Mouse (Mus musculus) ES-E14 (cell line): Measurements from ENCODE around the gene Ifitm1. TPM values are rescaled to one million over a fixed set of nuclear protein-coding genes. Genes with fewer than 3 reads are reported as not detected.
"Not testable (repeated sequence)": the region's sequence is repeated elsewhere in the genome, so short reads cannot be mapped to it uniquely, and the experiment has no call there.

Source experiments
- DNase-seq: peaks from one replicate; pipeline ENCODE4 v3.0.0-alpha.2; 2013; ENCODE audit warnings: low read depth, low spot score
- H3K27ac ChIP-seq: 2 replicates; pipeline ENCODE4 v1.5.1; 2012; ENCODE audit warnings: low read depth, mild to moderate bottlenecking, low read length, moderate library complexity, mixed read lengths; ENCODE audit not compliant: poor library complexity, insufficient read depth, severe bottlenecking
- H3K36me3 ChIP-seq: 2 replicates; pipeline ENCODE4 v1.6.1; 2012; ENCODE audit warnings: mild to moderate bottlenecking, low read length, moderate library complexity, mixed read lengths; ENCODE audit not compliant: control insufficient read depth, poor library complexity, insufficient read depth, severe bottlenecking
- H3K4me1 ChIP-seq, 2 experiments: fragments of 150-350 bp in 1 of 2; sonication (generic) in 1 of 2; 2 replicates each; pipeline ENCODE4 v1.6.1; 2012; ENCODE audit warnings: low read length in 2 of 2, mild to moderate bottlenecking in 1 of 2, mixed read lengths in 1 of 2; ENCODE audit not compliant: control insufficient read depth in 2 of 2, insufficient read depth in 2 of 2, poor library complexity in 1 of 2
- H3K4me3 ChIP-seq, 2 experiments: fragments of 150-350 bp in 1 of 2; sonication (generic) in 1 of 2; 2 replicates each; pipeline ENCODE4 v1.5.1; 2012; ENCODE audit warnings: low read length in 2 of 2, low read depth in 1 of 2, mild to moderate bottlenecking in 1 of 2, mixed read lengths in 1 of 2; ENCODE audit not compliant: insufficient read depth in 1 of 2, poor library complexity in 1 of 2, severe bottlenecking in 1 of 2
- H3K9ac ChIP-seq: 2 replicates; pipeline ENCODE4 v1.6.1; 2012; ENCODE audit warnings: low read depth, mild to moderate bottlenecking, low read length, mixed read lengths; ENCODE audit not compliant: poor library complexity, insufficient read depth, severe bottlenecking
- H3K9me3 ChIP-seq: fragments of 150-350 bp; sonication (generic); 2 replicates; pipeline ENCODE4 v1.6.1; 2012; ENCODE audit warnings: low read depth, mild to moderate bottlenecking, low read length; ENCODE audit not compliant: control insufficient read depth, insufficient read depth
- CHD2 ChIP-seq: IDR thresholded peaks from 2 replicates; pipeline ENCODE4 v1.6.1; 2014; ENCODE audit warnings: mild to moderate bottlenecking, low read depth, low read length, inconsistent platforms
- HCFC1 ChIP-seq: IDR thresholded peaks from 2 replicates; pipeline ENCODE4 v1.6.1; 2012; ENCODE audit warnings: low read length, inconsistent platforms, borderline replicate concordance; ENCODE audit not compliant: insufficient read depth
- MAFK ChIP-seq: IDR thresholded peaks from 2 replicates; pipeline ENCODE4 v1.6.1; 2014; ENCODE audit warnings: mild to moderate bottlenecking, low read depth, low read length, inconsistent platforms; ENCODE audit not compliant: insufficient read depth
- ZC3H11A ChIP-seq: IDR thresholded peaks from 2 replicates; pipeline ENCODE4 v1.6.1; 2012; ENCODE audit warnings: low read depth, mild to moderate bottlenecking, inconsistent platforms, low read length, borderline replicate concordance
- ZNF384 ChIP-seq: IDR thresholded peaks from 2 replicates; pipeline ENCODE4 v1.6.1; 2012; ENCODE audit warnings: low read depth, low read length, inconsistent platforms
- in situ Hi-C, 2 experiments: fragments of 600-800 bp; cut with MboI; formaldehyde crosslinking; loops; one replicate each; pipeline ENCODE4 v1.15.1; 2025; ENCODE audit warnings: low sequenced_read_pairs in 2 of 2, inconsistent platforms in 1 of 2; ENCODE audit not compliant: unreplicated experiment in 2 of 2
- total RNA-seq: library from RNA; depleted of rRNA; stranded (reverse); fragments of 300-350 nt; gene quantifications from 2 replicates; pipeline ENCODE4 v1.2.3, GENCODE M21; 2012

Gene Ifitm1
- total RNA-seq, 1 experiment, result 274 TPM

- Histone ChIP-seq H3K9me3 (no peaks in the 10 kb centered on the region), H3K4me1 (peaks cover 13 to 43% of the 10 kb centered on the region in 2 experiments; a peak in 3 of 4 replicates), H3K9ac (peak overlapping the region; percentile 74), H3K27ac (peak overlapping the region; percentile 75), H3K36me3 (peaks cover 9% of the 10 kb centered on the region; the same call in 1 of the 2 replicates), H3K4me3 (peak overlapping the region; percentile 51 to 77)
- TF ChIP-seq MAFK (no peak), ZC3H11A (no peak), ZNF384 (no peak), CHD2 (no peak), HCFC1 (no peak)
- DNase-seq, result peak; percentile 63
- in situ Hi-C loops, result no loop called here
These were observed 1.0 kb downstream of the Ifitm1 start for GRCm38 (mm10) chr7:140967862-140968591.

DNA sequence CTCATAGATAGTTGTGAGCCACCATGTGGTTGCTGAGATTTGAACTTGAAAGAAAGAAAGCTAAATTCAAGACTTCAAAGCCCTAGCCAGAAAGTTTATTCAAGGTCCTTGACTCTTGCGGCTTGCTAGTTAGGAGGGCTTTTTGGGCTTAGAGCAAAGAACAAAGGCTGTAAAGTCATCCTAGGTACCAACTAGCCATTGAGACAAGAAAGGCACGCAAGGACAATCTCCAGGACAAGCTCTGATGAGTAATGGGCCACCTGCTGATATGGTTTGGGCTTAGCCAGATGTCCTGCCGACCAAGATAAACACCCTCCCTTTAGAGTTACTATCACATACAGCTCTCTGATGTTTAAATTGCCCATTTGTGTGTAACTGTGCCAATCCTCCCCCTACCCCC is 1.7 kb downstream of the Ifitm1 start:
- Histone ChIP-seq H3K4me1 (peaks cover 13 to 48% of the 10 kb centered on the region in 2 experiments; a peak in 3 of 4 replicates), H3K9ac (peak overlapping the region; percentile 12; the same call in 1 of the 2 replicates), H3K4me3 (peak overlapping the region; percentile 51 to 77)
- in situ Hi-C loops, H3K27ac ChIP-seq, H3K9me3 ChIP-seq, DNase-seq, H3K36me3 ChIP-seq: not testable (repeated sequence)

DNA sequence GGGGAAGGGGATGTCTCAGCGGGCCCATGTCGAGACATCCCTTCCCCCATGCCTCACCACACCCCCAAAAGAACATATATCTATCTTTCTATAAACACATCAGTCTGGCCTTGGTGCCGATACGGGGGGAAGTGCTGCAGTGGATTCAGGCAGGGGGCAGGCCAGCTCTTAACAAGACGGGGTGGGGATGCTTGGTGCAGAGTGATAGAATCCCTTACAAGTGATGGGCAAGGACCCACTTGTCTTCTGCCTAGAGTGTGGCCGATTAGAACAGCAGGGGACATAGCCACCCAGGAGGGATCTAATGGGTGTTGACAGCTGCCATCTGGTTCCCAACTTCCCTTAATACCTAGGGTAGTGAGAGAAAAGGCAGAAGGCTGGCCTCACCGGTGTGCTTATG is 3.9 kb downstream of the Ifitm1 start:
- no peak for DNase-seq
- peaks cover 9% of the 10 kb centered on the region; the same call in 1 of the 2 replicates for H3K36me3 ChIP-seq
- no peaks in the 10 kb centered on the region for H3K9me3 ChIP-seq
- H3K9ac ChIP-seq, result no peak overlapping the region
- TF ChIP-seq ZNF384 (no peak), ZC3H11A (no peak), CHD2 (no peak), HCFC1 (no peak), MAFK (no peak)
- H3K4me3 ChIP-seq, result no peak overlapping the region
- H3K4me1 ChIP-seq, result peaks cover 23 to 51% of the 10 kb centered on the region in 2 experiments
- peak overlapping the region; percentile 17; the same call in 1 of the 2 replicates for H3K27ac ChIP-seq
- in situ Hi-C loops, result no loop called here

DNA sequence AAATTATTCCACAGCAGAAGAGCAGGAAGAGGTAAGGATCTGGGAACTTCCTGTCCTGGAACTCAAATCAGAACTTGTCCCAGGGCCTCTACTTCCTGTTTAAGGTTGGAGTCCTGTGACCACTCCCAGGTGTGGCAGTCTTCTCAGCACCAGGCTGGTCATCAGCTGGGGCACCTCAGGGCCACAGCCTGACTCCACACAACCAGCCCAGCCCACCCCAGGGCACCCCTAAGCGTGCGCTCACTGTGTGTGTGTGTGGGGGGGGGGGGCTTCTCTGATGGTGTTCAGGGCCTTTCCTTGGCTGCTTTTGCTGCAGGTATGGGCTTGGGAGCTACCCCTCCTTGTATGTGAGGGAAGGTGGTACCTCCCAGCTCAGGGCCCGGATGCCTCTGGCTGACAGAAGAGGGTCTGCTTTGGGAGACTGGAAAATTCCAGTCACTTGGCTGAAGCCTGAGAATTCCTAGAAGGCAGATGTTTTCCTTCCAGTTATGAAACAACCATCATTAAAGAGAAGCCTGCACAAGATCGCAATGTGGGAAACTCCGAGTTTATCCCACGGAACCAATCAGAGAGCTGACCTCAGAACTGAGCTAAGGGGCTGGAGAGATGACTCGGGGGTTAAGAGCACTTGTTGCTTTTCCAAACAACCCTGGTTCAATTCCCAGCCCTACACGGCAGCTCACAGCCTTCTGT is 4.6 kb downstream of the Ifitm1 start:
- Histone ChIP-seq H3K4me3 (no peak overlapping the region), H3K36me3 (peaks cover 9% of the 10 kb centered on the region; the same call in 1 of the 2 replicates), H3K27ac (peak overlapping the region; percentile 45; the same call in 1 of the 2 replicates), H3K9me3 (no peaks in the 10 kb centered on the region), H3K9ac (no peak overlapping the region; the same call in 1 of the 2 replicates), H3K4me1 (peaks cover 25 to 52% of the 10 kb centered on the region in 2 experiments)
- no peak for DNase-seq
- TF ChIP-seq ZNF384 (no peak), CHD2 (no peak), HCFC1 (no peak), MAFK (no peak), ZC3H11A (no peak)
- in situ Hi-C loops, result no loop called here
